Mouse (Mus musculus) layer of hippocampus, adult 2 months (tissue): ENCODE data around the gene Slc43a1. TPM values are rescaled to one million over a fixed set of nuclear protein-coding genes. Genes with fewer than 3 reads are reported as not detected.

Source experiments
- DNase-seq, 2 experiments: peaks; one replicate each; pipeline ENCODE4 v3.0.0; 2022; ENCODE audit warnings: low spot score in 2 of 2
- H3K27ac ChIP-seq: fragments of 200-600 bp; 2 replicates; pipeline ENCODE4 v1.8.1; 2022
- H3K4me3 ChIP-seq: fragments of 200-600 bp; 2 replicates; pipeline ENCODE4 v1.8.1; 2022; ENCODE audit warnings: mild to moderate bottlenecking
- CTCF ChIP-seq: fragments of 200-600 bp; conservative IDR thresholded peaks from 2 replicates; pipeline ENCODE4 v1.8.1; 2022; ENCODE audit warnings: antibody characterized with exemption, mild to moderate bottlenecking, moderate library complexity
- total RNA-seq, 2 experiments: library from RNA; stranded (reverse); gene quantifications; 2 replicates each; pipeline ENCODE4 v1.2.3; 2021

Gene Slc43a1
- total RNA-seq, 2 experiments from 2014 or later: 0.27 to 0.79 TPM

- no peak for DNase-seq
- Histone ChIP-seq H3K27ac (peak overlapping the region; percentile 95), H3K4me3 (peak overlapping the region; percentile 87)
- TF ChIP-seq CTCF: no peak
These were observed 44.9 kb downstream of the Slc43a1 start for GRCm38 (mm10) chr2:84883530-84883929.

- H3K27ac ChIP-seq: peak overlapping the region; percentile 95
- TF ChIP-seq CTCF: no peak
- peak overlapping the region; percentile 87 for H3K4me3 ChIP-seq
- DNase-seq: no peak
These were observed 45.3 kb downstream of the Slc43a1 start for GRCm38 (mm10) chr2:84883942-84884341.

GRCm38 (mm10) chr2:84884611-84885010 is 46.0 kb downstream of the Slc43a1 start:
- H3K27ac ChIP-seq: peak overlapping the region; percentile 95
- TF ChIP-seq CTCF: peak; percentile 48
- DNase-seq: no peak
- H3K4me3 ChIP-seq: peak overlapping the region; percentile 87

- DNase-seq: peak in 1 of 2 experiments; percentile 11
- peak overlapping the region; percentile 95 for H3K27ac ChIP-seq
- TF ChIP-seq CTCF: no peak
- H3K4me3 ChIP-seq: peak overlapping the region; percentile 87
These were observed 46.7 kb downstream of the Slc43a1 start for GRCm38 (mm10) chr2:84885084-84886055.

- H3K27ac ChIP-seq: peak within 1 kb of the TSS; percentile 95
- DNase-seq: peak in 1 of 2 experiments; percentile 22
- H3K4me3 ChIP-seq: peak within 1 kb of the TSS; percentile 87
- TF ChIP-seq CTCF: no peak
These were observed 47.6 kb downstream of the Slc43a1 start, which contains the start of gene Rtn4rl2 for GRCm38 (mm10) chr2:84886234-84886731. Rtn4rl2 (minus strand) TSS chr2:84886710.

GRCm38 (mm10) chr2:84886821-84887281 is 48.2 kb downstream of the Slc43a1 start:
- no peak for TF ChIP-seq CTCF
- H3K4me3 ChIP-seq: peak overlapping the region; percentile 87
- DNase-seq: peak in 1 of 2 experiments; percentile 58
- peak overlapping the region; percentile 95 for H3K27ac ChIP-seq

- Histone ChIP-seq H3K4me3 (peak overlapping the region; percentile 87), H3K27ac (peak overlapping the region; percentile 91)
- DNase-seq: peak; percentile 62 to 73
- peak; percentile 62 for TF ChIP-seq CTCF
These were observed 49.0 kb downstream of the Slc43a1 start for GRCm38 (mm10) chr2:84887411-84888271.

- H3K4me3 ChIP-seq: peak overlapping the region; percentile 37
- peak; percentile 88 for DNase-seq
- H3K27ac ChIP-seq: peak overlapping the region; percentile 86
- TF ChIP-seq CTCF: peak; percentile 79
These were observed 50.1 kb downstream of the Slc43a1 start for GRCm38 (mm10) chr2:84888657-84889315.

GRCm38 (mm10) chr2:84889316-84890044 is 50.8 kb downstream of the Slc43a1 start:
- TF ChIP-seq CTCF: no peak
- H3K4me3 ChIP-seq: peak overlapping the region; percentile 37; the same call in 1 of the 2 replicates
- peak overlapping the region; percentile 86 for H3K27ac ChIP-seq
- no peak for DNase-seq

GRCm38 (mm10) chr2:84890045-84890340 is 51.3 kb downstream of the Slc43a1 start:
- peak; percentile 76 to 83 for DNase-seq
- peak; percentile 83 for TF ChIP-seq CTCF
- Histone ChIP-seq H3K27ac (peak overlapping the region; percentile 86; the same call in 1 of the 2 replicates), H3K4me3 (no peak overlapping the region)

- no peak for TF ChIP-seq CTCF
- peak overlapping the region; percentile 26; the same call in 1 of the 2 replicates for H3K4me3 ChIP-seq
- no peak for DNase-seq
- peak overlapping the region; percentile 91 for H3K27ac ChIP-seq
These were observed 54.7 kb downstream of the Slc43a1 start for GRCm38 (mm10) chr2:84893359-84893758.
